Mouse (Mus musculus) hindbrain, embryonic 12.5 days (tissue): ENCODE results near the gene Sec16b. TPM values are rescaled to one million over a fixed set of nuclear protein-coding genes. Genes with fewer than 3 reads are reported as not detected.

Experiments
- ATAC-seq: fragments of 200-750 bp; cut with Nextera tagmentation; 2 replicates; pipeline ENCODE4 v1.8.0; 2017; ENCODE audit warnings: moderate TSS enrichment; ENCODE audit not compliant: low FRiP score
- H3K27ac ChIP-seq: fragments of 300-500 bp; sonication (generic); 2 replicates; pipeline ENCODE4 v1.5.1; 2016; ENCODE audit warnings: mild to moderate bottlenecking
- H3K27me3 ChIP-seq: fragments of 300-500 bp; sonication (generic); 2 replicates; pipeline ENCODE4 v1.6.1; 2016; ENCODE audit warnings: mild to moderate bottlenecking
- H3K36me3 ChIP-seq: fragments of 300-500 bp; sonication (generic); 2 replicates; pipeline ENCODE4 v1.6.1; 2016; ENCODE audit warnings: mild to moderate bottlenecking
- H3K4me1 ChIP-seq: fragments of 300-500 bp; sonication (generic); 2 replicates; pipeline ENCODE4 v1.6.1; 2016
- H3K4me2 ChIP-seq: fragments of 300-500 bp; sonication (generic); replicated peaks from 2 replicates; pipeline ENCODE4 v1.6.1; 2016; ENCODE audit warnings: mild to moderate bottlenecking
- H3K4me3 ChIP-seq: fragments of 300-500 bp; sonication (generic); 2 replicates; pipeline ENCODE4 v1.5.1; 2016; ENCODE audit warnings: mild to moderate bottlenecking
- H3K9ac ChIP-seq: fragments of 300-500 bp; sonication (generic); 2 replicates; pipeline ENCODE4 v1.6.1; 2016; ENCODE audit warnings: mild to moderate bottlenecking, moderate library complexity
- H3K9me3 ChIP-seq: fragments of 300-500 bp; sonication (generic); replicated peaks from 2 replicates; pipeline ENCODE4 v1.6.1; 2016; ENCODE audit warnings: mild to moderate bottlenecking
- WGBS: fragments of 180-500 bp; shearing (Covaris S2); methylation state at CpG from one replicate; pipeline ENCODE4 v1.1.7; 2016; 5-methylcytosine and 5-hydroxymethylcytosine counted together
- polyA plus RNA-seq: library from polyadenylated mRNA; unstranded; fragments of >200 nt; fragmentation: Nextera tagmentation; extraction: Ambion mirVana; gene quantifications from 2 replicates; pipeline ENCODE4 v1.2.1, GENCODE M21; 2016

The Sec16b gene
- polyA plus RNA-seq, 1 experiment from 2014 or later = 1.3 TPM

DNA sequence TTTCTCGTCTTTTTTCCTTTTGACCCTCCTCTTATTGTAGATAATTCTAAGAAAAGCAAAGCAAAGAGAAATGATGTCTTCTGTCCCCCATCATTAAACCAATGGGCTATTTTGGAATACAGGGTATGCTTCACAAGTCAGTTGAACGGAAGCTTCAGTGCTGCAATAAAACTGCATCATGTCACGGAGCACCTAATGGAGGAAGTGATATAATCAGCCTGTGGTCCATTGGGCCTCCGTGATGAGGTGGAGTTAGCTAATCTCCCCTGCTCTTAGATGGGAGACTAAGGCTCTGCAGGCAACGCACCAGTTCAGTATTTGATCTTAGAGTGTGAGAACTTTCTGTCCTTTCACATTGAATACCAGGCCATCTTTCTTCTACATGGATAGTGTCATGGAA is 41.1 kb downstream of the Sec16b start:
- H3K27me3 ChIP-seq = no peaks in the 10 kb centered on the region
- no peak overlapping the region for H3K4me3 ChIP-seq
- ATAC-seq = no peak
- H3K36me3 ChIP-seq = no peaks in the 10 kb centered on the region
- no peak overlapping the region for H3K9ac ChIP-seq
- H3K27ac ChIP-seq = no peak overlapping the region
- no peaks in the 10 kb centered on the region for H3K4me1 ChIP-seq
- WGBS = 87% methylated on average over 5 of the region's 5 CpGs
- H3K9me3 ChIP-seq = no peaks in the 10 kb centered on the region
- H3K4me2 ChIP-seq = no peak overlapping the region

DNA sequence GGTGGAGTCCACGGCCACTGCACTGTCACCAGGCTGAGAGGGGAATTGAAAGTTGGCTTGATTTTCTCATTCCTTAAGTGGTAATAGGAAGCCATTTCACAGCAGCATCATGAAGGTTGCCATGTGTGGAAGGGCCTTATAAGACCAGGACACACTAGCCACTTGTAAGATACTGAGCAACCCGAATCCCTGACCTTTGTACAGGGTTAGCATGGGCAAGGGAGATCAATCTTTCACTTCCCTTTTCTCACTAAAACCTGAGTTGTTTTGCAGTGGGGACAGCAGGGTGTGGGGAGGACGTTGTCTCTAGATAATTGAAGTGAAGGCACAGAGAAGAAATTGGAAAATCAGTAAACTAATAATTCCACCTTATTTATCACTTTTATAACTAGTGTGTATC is 43.2 kb downstream of the Sec16b start:
- no peak for ATAC-seq
- Histone ChIP-seq H3K4me3 (no peak overlapping the region), H3K36me3 (no peaks in the 10 kb centered on the region), H3K27ac (no peak overlapping the region), H3K4me2 (no peak overlapping the region), H3K9me3 (no peaks in the 10 kb centered on the region), H3K9ac (no peak overlapping the region), H3K4me1 (no peaks in the 10 kb centered on the region), H3K27me3 (peaks cover 15% of the 10 kb centered on the region; the same call in 1 of the 2 replicates)
- WGBS = 65% methylated on average over 3 of the region's 3 CpGs

DNA sequence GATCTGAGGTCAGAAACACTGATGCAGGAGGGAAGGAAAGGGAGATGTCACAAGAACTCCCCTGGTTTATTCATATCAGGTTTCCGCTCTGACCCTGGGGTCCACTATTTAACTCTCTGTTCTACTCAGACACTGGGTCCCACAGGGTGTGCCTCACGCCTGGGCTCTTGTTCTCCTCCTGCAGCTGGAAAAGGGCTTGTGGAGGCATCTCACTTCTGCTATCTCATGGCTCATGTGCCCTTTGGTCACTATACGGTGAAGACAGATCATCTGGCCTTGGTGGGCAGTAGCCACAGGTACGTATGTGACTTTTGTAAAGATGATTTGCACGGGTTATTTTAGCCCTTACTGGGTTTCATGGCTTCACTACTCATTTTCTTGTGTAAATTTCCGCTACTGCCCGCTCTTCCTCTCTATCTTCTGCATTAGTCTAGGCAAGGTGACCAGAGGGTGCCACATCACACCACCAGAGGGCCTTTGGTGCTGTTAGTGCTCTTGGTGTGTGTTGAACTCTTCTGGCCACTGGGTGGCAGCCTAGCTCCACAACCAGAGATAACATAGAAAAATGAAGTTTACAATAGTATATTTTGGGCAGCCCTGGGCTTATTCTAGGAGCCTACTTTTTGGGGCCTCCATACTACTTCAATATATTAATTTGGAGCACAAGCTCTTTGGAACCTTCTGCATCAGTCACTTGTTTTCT is 46.4 kb downstream of the Sec16b start:
- H3K4me1 ChIP-seq = no peaks in the 10 kb centered on the region
- H3K27me3 ChIP-seq = peaks cover 21% of the 10 kb centered on the region; the same call in 1 of the 2 replicates
- 63% methylated on average over 7 of the region's 7 CpGs for WGBS
- H3K27ac ChIP-seq = no peak overlapping the region
- no peak overlapping the region for H3K4me2 ChIP-seq
- no peak overlapping the region for H3K4me3 ChIP-seq
- no peaks in the 10 kb centered on the region for H3K9me3 ChIP-seq
- no peaks in the 10 kb centered on the region for H3K36me3 ChIP-seq
- peak; percentile 69 for ATAC-seq
- H3K9ac ChIP-seq = no peak overlapping the region

DNA sequence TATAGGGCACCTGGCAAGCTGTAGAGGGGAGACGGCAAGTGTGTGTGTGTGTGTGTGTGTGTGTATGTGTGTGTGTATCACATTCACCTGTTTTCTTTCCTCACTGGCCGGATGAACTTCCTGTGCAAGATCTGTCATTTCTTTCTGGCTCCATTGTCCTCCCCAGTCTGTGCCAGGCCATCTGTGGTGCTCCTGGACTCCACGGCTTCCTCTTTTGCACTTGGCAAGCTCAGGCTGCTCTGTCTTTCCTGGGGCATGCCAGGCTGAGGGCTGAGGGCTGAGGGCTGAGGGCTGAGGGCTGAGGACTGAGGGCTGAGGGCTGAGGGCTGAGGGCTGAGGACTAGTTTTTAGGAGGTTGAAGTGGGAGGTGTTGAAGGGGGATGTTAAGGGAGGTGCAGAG is 47.6 kb downstream of the Sec16b start:
- Histone ChIP-seq H3K4me2 (no peak overlapping the region), H3K9ac (no peak overlapping the region), H3K27ac (no peak overlapping the region), H3K9me3 (no peaks in the 10 kb centered on the region), H3K36me3 (no peaks in the 10 kb centered on the region), H3K27me3 (peaks cover 21% of the 10 kb centered on the region; the same call in 1 of the 2 replicates), H3K4me1 (no peaks in the 10 kb centered on the region), H3K4me3 (no peak overlapping the region)
- WGBS = 74% methylated on average over 3 of the region's 3 CpGs
- no peak for ATAC-seq

DNA sequence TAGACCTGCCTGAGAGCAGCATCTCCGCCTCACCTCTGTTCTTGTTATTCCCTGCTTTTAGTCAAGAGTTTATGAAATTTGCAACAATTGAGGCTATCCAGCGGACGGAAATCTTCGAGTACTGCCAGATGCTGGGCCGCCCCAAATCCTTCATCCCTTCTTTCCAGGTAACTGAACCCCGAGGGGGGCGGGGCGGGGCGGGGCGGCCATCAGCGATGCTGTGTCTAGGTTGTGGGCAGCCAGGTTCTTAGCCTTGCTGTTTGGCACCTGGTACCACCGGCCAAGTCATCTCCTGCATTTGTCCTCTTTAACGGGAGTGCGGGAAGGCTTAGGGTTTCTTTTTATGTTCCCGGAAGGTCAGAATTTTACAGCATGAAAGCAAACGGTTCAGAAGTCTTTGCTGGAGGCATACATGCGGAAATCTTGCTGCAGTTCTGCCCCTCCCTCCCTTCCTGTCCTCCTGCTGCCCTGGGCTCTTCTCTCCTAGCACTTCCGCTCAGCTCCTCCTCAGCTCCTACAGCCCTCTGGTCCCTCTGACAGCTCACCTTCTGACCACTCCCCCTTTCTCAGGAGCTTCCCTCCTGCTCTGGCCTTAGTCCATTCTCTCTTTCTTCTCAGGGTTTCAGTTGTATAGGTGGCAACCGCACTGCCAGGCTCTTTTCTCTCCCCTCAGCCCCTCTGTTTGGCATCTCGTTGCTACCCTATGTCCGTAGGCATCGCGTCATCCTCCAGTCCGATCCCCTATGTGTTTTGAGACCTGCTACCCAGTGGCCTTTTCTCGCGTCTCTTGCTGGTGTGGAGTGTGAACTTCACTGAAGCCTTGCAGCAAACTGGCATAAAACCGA is 48.4 kb downstream of the Sec16b start:
- Histone ChIP-seq H3K4me3 (0 out of 2 replicates have a peak overlapping the region, but pooled peaks have one; percentile 6), H3K27me3 (peaks cover 21% of the 10 kb centered on the region), H3K9me3 (no peaks in the 10 kb centered on the region), H3K4me1 (no peaks in the 10 kb centered on the region), H3K27ac (no peak overlapping the region), H3K9ac (0 out of 2 replicates have a peak overlapping the region, but pooled peaks have one; percentile 28), H3K4me2 (peak overlapping the region; percentile 41), H3K36me3 (no peaks in the 10 kb centered on the region)
- ATAC-seq = no peak
- WGBS = 26% methylated on average over 27 of the region's 27 CpGs

DNA sequence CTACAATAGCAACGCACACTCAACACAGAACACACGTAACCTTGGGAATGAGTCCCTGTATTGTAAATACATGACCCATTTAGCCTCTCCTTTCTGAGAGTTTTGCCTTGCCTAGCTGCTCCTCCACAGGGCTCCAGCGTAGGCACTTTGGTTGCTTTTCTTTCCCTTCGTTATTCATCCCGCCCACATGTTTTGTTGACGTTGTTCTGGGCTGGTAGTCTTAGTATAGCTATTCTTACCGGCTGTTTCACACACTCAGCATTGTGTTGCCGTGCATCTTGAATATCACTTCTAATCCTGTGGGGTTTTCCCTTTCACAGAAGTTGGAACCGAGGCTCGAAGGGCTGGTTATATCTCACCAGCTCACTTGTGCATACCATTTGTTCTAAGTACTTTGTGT is 49.2 kb downstream of the Sec16b start:
- H3K4me3 ChIP-seq = no peak overlapping the region
- H3K9ac ChIP-seq = no peak overlapping the region
- peaks cover 21% of the 10 kb centered on the region for H3K27me3 ChIP-seq
- no peaks in the 10 kb centered on the region for H3K4me1 ChIP-seq
- no peak overlapping the region for H3K4me2 ChIP-seq
- no peaks in the 10 kb centered on the region for H3K9me3 ChIP-seq
- no peaks in the 10 kb centered on the region for H3K36me3 ChIP-seq
- 47% methylated on average over 10 of the region's 10 CpGs for WGBS
- no peak for ATAC-seq
- no peak overlapping the region for H3K27ac ChIP-seq

DNA sequence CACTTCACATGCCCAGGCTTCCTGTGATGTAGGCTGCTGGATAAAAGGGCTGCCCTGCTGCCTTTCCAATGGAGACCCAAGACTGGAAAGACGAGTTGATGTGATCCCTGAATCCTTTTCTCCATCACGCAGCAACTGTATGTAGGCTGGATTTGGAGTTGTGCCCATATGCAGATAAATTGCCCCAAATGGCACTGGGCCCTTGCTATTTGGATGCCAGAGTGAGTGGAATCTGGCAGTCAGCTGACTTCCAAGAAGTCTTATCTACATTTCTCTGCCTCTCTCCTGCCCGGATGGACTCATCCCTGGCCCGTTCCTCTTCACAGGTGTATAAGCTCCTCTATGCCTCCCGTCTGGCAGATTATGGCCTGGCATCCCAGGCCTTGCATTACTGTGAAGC is 49.9 kb downstream of the Sec16b start:
- H3K36me3 ChIP-seq = no peaks in the 10 kb centered on the region
- H3K9me3 ChIP-seq = no peaks in the 10 kb centered on the region
- 87% methylated on average over 5 of the region's 5 CpGs for WGBS
- no peak overlapping the region for H3K27ac ChIP-seq
- H3K9ac ChIP-seq = no peak overlapping the region
- no peaks in the 10 kb centered on the region for H3K4me1 ChIP-seq
- no peak overlapping the region for H3K4me3 ChIP-seq
- no peak overlapping the region for H3K4me2 ChIP-seq
- no peak for ATAC-seq
- peaks cover 21% of the 10 kb centered on the region for H3K27me3 ChIP-seq

DNA sequence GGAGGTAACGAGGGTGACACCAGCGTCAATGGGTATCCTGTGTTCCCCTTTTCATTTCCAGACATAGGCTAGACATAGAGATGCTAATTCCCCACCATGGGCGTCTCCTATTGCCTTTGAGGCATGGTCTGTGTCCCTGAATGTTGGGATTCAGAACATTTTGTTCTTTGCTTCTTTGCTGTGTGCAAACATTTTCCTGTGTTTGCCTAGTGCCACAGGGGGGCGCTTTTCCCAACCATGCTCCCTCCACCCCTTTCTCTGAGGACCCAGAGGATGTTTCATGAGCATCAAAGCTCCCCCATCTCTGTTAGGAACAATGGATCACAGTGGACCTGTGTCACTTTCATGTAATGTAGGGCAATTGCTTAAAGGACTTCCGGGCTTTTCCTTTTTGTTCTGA is 51.6 kb downstream of the Sec16b start:
- H3K27ac ChIP-seq = no peak overlapping the region
- no peak overlapping the region for H3K9ac ChIP-seq
- H3K27me3 ChIP-seq = peaks cover 21% of the 10 kb centered on the region
- H3K36me3 ChIP-seq = no peaks in the 10 kb centered on the region
- no peaks in the 10 kb centered on the region for H3K9me3 ChIP-seq
- H3K4me2 ChIP-seq = no peak overlapping the region
- 50% methylated on average over 5 of the region's 5 CpGs for WGBS
- ATAC-seq = no peak
- no peak overlapping the region for H3K4me3 ChIP-seq
- H3K4me1 ChIP-seq = no peaks in the 10 kb centered on the region

DNA sequence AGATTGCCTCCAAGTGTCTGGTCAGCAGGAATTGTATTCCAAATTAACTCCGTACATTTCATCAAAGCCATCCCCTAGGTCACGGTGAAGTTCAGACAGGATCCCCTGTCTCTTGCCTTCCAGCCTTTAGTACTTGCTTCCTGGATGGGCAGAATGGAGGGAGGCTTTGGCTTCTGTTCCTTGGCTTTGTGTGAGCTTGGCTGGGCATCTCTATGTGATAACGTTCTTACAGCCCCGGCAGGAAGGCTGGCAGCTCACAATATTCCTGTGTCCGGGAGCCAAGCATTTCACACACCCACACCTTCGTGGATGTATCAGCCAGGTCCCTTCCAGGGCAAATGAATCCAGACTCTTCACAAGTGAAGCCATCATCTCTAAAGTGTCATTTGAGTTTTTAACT is 53.5 kb downstream of the Sec16b start:
- 79% methylated on average over 6 of the region's 6 CpGs for WGBS
- Histone ChIP-seq H3K4me2 (no peak overlapping the region), H3K4me3 (no peak overlapping the region), H3K4me1 (no peaks in the 10 kb centered on the region), H3K9ac (no peak overlapping the region), H3K9me3 (no peaks in the 10 kb centered on the region), H3K36me3 (no peaks in the 10 kb centered on the region), H3K27me3 (peaks cover 4% of the 10 kb centered on the region), H3K27ac (no peak overlapping the region)
- no peak for ATAC-seq

DNA sequence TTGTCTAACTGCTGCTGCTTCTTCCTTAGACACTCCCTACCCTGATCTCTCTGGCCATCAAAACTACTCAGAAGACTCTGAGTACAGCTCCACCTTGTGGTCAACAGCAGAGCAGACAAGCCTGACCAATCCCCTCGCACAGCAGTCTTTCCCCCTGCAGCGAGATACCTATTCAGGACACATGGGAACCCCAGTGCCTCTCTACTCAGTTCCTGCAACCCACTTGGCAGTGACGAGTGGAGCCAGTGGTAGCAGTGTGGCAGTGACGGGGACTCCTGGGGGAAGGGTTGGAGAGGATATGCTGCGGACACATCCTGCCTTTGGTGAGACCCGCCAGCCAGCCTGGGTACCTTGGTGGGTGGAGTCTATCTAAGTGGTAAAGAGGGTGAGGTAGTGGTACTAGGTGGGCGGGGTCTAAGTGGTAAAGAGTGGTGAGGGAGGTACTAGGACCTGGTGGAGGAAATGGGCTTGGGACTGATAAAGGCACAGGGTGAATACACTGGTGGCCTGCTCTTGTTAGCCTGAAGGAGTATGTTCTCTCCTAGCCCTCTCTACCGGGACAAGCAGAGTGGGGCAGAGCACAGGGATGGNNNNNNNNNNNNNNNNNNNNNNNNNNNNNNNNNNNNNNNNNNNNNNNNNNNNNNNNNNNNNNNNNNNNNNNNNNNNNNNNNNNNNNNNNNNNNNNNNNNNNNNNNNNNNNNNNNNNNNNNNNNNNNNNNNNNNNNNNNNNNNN is 54.3 kb downstream of the Sec16b start:
- Histone ChIP-seq H3K27me3 (no peaks in the 10 kb centered on the region; the same call in 1 of the 2 replicates), H3K4me2 (peak overlapping the region; percentile 25; the same call in 1 of the 2 replicates), H3K4me1 (no peaks in the 10 kb centered on the region), H3K36me3 (no peaks in the 10 kb centered on the region), H3K9me3 (no peaks in the 10 kb centered on the region), H3K27ac (no peak overlapping the region), H3K4me3 (no peak overlapping the region), H3K9ac (no peak overlapping the region)
- WGBS = 16% methylated on average over 8 of the region's 8 CpGs
- peak; percentile 66 for ATAC-seq

DNA sequence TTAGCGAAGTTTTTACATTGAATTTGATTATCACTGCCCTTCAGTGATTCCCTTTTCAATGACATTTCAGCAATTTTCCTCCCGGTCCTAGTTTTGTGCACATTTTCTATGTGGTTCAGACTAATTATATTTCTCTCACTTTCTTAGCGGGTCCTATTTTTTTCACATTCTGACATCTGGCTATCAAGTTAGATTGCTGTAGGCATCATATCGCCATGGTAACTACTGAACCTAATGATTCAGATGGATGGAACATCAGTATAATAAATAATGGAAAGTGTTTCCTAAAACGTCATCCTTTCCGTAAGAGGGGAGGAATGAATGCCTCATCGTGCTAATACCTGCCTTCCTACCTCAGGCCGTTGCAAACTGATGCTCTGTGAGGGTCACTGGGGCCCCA is 61.3 kb downstream of the Sec16b start:
- no peaks in the 10 kb centered on the region for H3K9me3 ChIP-seq
- no peaks in the 10 kb centered on the region for H3K36me3 ChIP-seq
- WGBS = 81% methylated on average over 8 of the region's 8 CpGs
- no peaks in the 10 kb centered on the region for H3K27me3 ChIP-seq
- no peak overlapping the region for H3K4me2 ChIP-seq
- no peaks in the 10 kb centered on the region for H3K4me1 ChIP-seq
- no peak overlapping the region for H3K27ac ChIP-seq
- H3K9ac ChIP-seq = no peak overlapping the region
- ATAC-seq = no peak
- H3K4me3 ChIP-seq = no peak overlapping the region
